Mouse (Mus musculus) bone marrow macrophage, adult 2 months (primary cell): ENCODE results near the gene Pebp1.

Experiments used
- CTCF ChIP-seq: IDR thresholded peaks from 2 replicates; pipeline ENCODE4 v1.5.1; 2012; ENCODE audit warnings: low read depth, mild to moderate bottlenecking, low read length, moderate library complexity
- POLR2A ChIP-seq: IDR thresholded peaks from 2 replicates; pipeline ENCODE4 v1.6.1; 2012; ENCODE audit warnings: mild to moderate bottlenecking, low read depth, low read length, borderline replicate concordance

DNA sequence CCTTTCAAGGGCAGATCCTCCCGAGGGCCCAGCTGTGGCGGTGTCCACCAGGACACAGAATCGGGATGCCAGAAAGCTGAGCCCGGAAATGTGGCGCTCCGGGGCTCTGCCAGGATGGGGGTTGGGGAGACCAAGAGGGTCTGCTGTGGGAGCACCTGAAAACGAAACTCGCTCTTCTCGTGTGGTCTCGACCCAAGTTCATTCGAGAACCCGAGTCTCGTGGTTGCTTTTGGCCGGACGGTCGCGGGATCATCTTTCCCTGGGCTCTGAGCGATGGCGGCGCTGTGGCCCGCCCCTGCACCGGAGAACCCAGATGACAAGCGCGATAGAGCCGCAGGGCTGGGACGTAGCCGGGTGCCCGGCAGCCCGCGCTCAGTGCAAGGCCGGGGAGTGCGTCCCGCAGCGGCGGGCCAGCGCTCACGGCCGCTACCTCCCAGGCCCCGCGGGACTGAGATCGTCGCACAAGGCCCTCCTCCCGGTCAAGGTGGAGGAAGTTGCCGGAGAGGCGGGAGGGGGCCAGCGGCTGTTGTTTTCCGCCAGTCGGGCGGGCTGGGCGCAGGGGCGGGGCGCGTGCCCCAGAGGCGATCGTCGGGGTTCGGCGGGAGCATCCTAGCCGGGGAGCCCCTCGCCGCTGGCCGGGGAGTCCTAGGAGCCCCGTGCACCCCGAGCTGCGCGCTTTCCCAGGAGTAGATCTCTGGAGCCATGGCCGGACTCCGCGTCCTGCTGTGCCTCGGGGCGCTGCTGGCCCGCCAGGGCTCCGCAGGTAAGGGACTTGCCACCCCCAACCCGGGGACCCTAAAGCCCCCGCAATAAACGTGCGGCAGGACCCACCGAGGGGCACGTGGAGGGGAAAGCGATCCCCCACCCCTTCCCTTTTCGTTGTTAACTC, 31.6 kb upstream of the Pebp1 start, which contains the start of gene Vsig10:
- no peak for TF ChIP-seq POLR2A
- no peak for TF ChIP-seq CTCF
